Mouse (Mus musculus): ENCODE measurements around the gene Olfr466. TPM values are rescaled to one million over a fixed set of nuclear protein-coding genes. Genes with fewer than 3 reads are reported as not detected.

Gene Olfr466
- polyA plus RNA-seq, 1 experiment from 2014 or later, result not detected

DNA sequence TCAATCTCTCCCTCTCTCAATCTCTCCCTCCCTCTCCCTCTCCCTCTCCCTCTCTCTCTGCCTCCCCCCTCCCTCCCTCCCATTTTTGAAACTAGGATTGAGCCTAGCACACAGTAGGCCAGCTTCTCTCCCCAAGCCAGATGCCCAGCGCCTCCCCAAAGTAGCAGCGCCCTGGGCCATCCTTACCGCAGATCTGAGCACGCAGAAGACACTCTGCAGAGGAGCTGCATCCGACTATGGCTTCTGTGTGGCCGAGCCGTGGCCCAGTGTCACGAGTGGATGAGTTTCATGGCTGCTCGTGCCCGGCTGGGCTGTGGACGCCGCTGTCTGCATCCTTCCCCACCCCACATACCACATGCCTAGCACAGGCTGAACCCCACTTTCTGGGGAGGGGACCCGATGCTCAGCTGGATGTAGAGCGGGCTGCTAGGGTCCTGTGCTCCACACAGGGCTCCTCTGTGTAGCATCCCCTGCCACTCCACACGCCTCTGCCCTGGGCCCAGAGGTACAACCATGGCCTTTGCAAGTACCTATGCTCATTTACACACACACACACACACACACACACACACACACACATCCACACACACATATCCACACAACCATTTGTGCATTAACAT is 26.5 kb downstream of the Olfr466 start:
- no peaks in the 10 kb centered on the region for H3K4me1 ChIP-seq (replicated peaks)
- no peaks in the 10 kb centered on the region for H3K36me3 ChIP-seq
- H3K27me3 ChIP-seq (ENCODE audit: insufficient read depth, poor library complexity, severe bottlenecking), result no peaks in the 10 kb centered on the region
- peaks cover 7% of the 10 kb centered on the region; the same call in 1 of the 2 replicates for H3K9me3 ChIP-seq
- no peak overlapping the region for H3K27ac ChIP-seq
- WGBS, result 55% methylated on average over 15 of the region's 15 CpGs
- peak; percentile 2 for DNase-seq (ENCODE audit: low spot score)
- H3K4me3 ChIP-seq, result no peak overlapping the region

DNA sequence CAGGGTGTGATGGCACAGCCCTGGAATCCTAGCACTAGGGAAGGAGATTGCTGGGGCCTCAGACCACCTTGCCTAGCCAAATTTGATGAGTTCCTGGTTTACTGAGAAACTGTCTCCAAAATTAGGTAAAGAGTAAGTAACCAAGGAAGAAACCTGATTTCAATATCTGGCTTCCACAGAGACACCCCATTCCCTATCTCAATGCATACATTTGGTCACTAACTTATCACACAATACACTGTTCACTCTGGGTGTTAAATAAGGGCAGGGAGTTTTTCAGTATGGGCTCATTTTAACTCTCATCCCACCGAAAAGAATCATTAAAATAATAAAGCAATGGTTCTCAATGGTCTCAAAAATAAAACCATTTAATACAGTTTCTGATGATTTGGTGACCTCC is 50.6 kb downstream of the Olfr466 start:
- Histone ChIP-seq H3K9me3 (peaks cover 21% of the 10 kb centered on the region; the same call in 1 of the 2 replicates), H3K4me3 (no peak overlapping the region), H3K36me3 (no peaks in the 10 kb centered on the region), H3K4me1 (replicated peaks) (no peaks in the 10 kb centered on the region), H3K27ac (no peak overlapping the region), H3K27me3 (ENCODE audit: insufficient read depth, poor library complexity, severe bottlenecking) (no peaks in the 10 kb centered on the region)
- no peak for DNase-seq (ENCODE audit: low spot score)
- WGBS, result 73% methylated on average over 1 of the region's 1 CpGs

Other genes with a start within 250 kb of the Olfr466 start
- not detected in 2 replicates for gene Cntnap3, start 246.3 kb upstream of the Olfr466 start, polyA plus RNA-seq (2016; fragmentation: Nextera tagmentation; extraction: Ambion mirVana)
- not detected in 2 replicates for gene Spata31, start 232.8 kb upstream of the Olfr466 start, polyA plus RNA-seq (2016; fragmentation: Nextera tagmentation; extraction: Ambion mirVana)
- not detected in 2 replicates for gene Spata31d1c, start 117.2 kb upstream of the Olfr466 start, polyA plus RNA-seq (2016; fragmentation: Nextera tagmentation; extraction: Ambion mirVana)
- gene Prss47, start 97.5 kb upstream of the Olfr466 start, polyA plus RNA-seq (2016; fragmentation: Nextera tagmentation; extraction: Ambion mirVana), result not detected in 2 replicates
- 34.7 and 43.1 TPM in 2 replicates for gene Mfsd14b, start 37.3 kb upstream of the Olfr466 start, polyA plus RNA-seq (2016; fragmentation: Nextera tagmentation; extraction: Ambion mirVana)
- gene Olfr465-ps1, start 12.2 kb upstream of the Olfr466 start, polyA plus RNA-seq (2016; fragmentation: Nextera tagmentation; extraction: Ambion mirVana), result not detected in 2 replicates
- 0.31 and 0.32 TPM in 2 replicates for gene Nlrp4f, start 55.7 kb downstream of the Olfr466 start, polyA plus RNA-seq (2016; fragmentation: Nextera tagmentation; extraction: Ambion mirVana)
- gene Gm10775, start 109.3 kb downstream of the Olfr466 start, polyA plus RNA-seq (2016; fragmentation: Nextera tagmentation; extraction: Ambion mirVana), result not detected in 2 replicates
- 13.7 and 14.7 TPM in 2 replicates for gene Zfp369, start 128.6 kb downstream of the Olfr466 start, polyA plus RNA-seq (2016; fragmentation: Nextera tagmentation; extraction: Ambion mirVana)

Measured in hindbrain, embryonic 10.5 days (tissue).